ENCODE assay signal across 8 mouse cellular contexts in genomic region chr6:29215881-29216501, GRCm38 (mm10). TPM values are rescaled to one million over a fixed set of nuclear protein-coding genes. Genes with fewer than 3 reads are reported as not detected.
DNase-seq lines count a peak whose midpoint lies in the region; ATAC-seq and TF ChIP-seq lines count a peak whose summit lies in the region.

Gene Impdh1 (minus strand): TSS chr6:29216364.

- H3K36me3 ChIP-seq in embryonic facial prominence, embryonic 13.5 days = no peaks in the 10 kb centered on the region
- no peaks in the 10 kb centered on the region for H3K36me3 ChIP-seq in heart, embryonic 12.5 days
- H3K36me3 ChIP-seq in kidney, postnatal 0 days (ENCODE audit: insufficient read depth, low read length) = no peaks in the 10 kb centered on the region
- no peaks in the 10 kb centered on the region for H3K36me3 ChIP-seq in liver, embryonic 15.5 days (replicated peaks)
- H3K36me3 ChIP-seq in neural tube, embryonic 11.5 days (ENCODE audit: control insufficient read depth, insufficient read depth, low read length) = no peaks in the 10 kb centered on the region

- H3K27me3 ChIP-seq in embryonic facial prominence, embryonic 13.5 days = peaks cover 35% of the 10 kb centered on the region
- peaks cover 14% of the 10 kb centered on the region for H3K27me3 ChIP-seq in heart, embryonic 12.5 days (replicated peaks)
- no peaks in the 10 kb centered on the region for H3K27me3 ChIP-seq in kidney, postnatal 0 days (ENCODE audit: insufficient read depth, low read length)
- H3K27me3 ChIP-seq in liver, embryonic 15.5 days = peaks cover 58% of the 10 kb centered on the region
- H3K27me3 ChIP-seq in neural tube, embryonic 11.5 days (ENCODE audit: control insufficient read depth, insufficient read depth, low read length) = peaks cover 9% of the 10 kb centered on the region

- H3K9ac ChIP-seq in embryonic facial prominence, embryonic 13.5 days = peak within 1 kb of the TSS; percentile 75
- peak within 1 kb of the TSS; percentile 73 for H3K9ac ChIP-seq in heart, embryonic 12.5 days
- peak within 1 kb of the TSS; percentile 65 for H3K9ac ChIP-seq in kidney, postnatal 0 days (ENCODE audit: low read depth, low read length)
- H3K9ac ChIP-seq in liver, embryonic 15.5 days = peak within 1 kb of the TSS; percentile 43; the same call in 1 of the 2 replicates
- peak within 1 kb of the TSS; percentile 74 for H3K9ac ChIP-seq in neural tube, embryonic 11.5 days (ENCODE audit: low read length)

- DNase-seq in CD4-positive helper T cell, adult 2 months (ENCODE audit: low read depth, low spot score) = peak; percentile 89
- peak; percentile 82 for DNase-seq in adrenal gland, postnatal 25 days
- peak; percentile 79 for DNase-seq in kidney, postnatal 0 days (ENCODE audit: low spot score)
- peak; percentile 88 for DNase-seq in neural tube, embryonic 11.5 days (ENCODE audit: low spot score)
- peak; percentile 77 for DNase-seq in testis, postnatal 14 days (ENCODE audit: low spot score)

- no peak within 1 kb of the TSS for H3K27ac ChIP-seq in embryonic facial prominence, embryonic 13.5 days
- H3K27ac ChIP-seq in heart, embryonic 12.5 days (ENCODE audit: poor library complexity, severe bottlenecking) = no peak within 1 kb of the TSS
- peak within 1 kb of the TSS; percentile 37; the same call in 1 of the 2 replicates for H3K27ac ChIP-seq in kidney, postnatal 0 days
- H3K27ac ChIP-seq in liver, embryonic 15.5 days (replicated peaks) = 0 out of 2 replicates have a peak within 1 kb of the TSS, but pooled peaks have one; percentile 9
- H3K27ac ChIP-seq in neural tube, embryonic 11.5 days (ENCODE audit: low read depth, low read length) = no peak within 1 kb of the TSS

- H3K9me3 ChIP-seq in embryonic facial prominence, embryonic 13.5 days = no peaks in the 10 kb centered on the region
- no peaks in the 10 kb centered on the region for H3K9me3 ChIP-seq in heart, embryonic 12.5 days (replicated peaks)
- H3K9me3 ChIP-seq in kidney, postnatal 0 days (replicated peaks; ENCODE audit: low read length) = no peaks in the 10 kb centered on the region
- H3K9me3 ChIP-seq in liver, embryonic 15.5 days (replicated peaks) = no peaks in the 10 kb centered on the region
- no peaks in the 10 kb centered on the region for H3K9me3 ChIP-seq in neural tube, embryonic 11.5 days (ENCODE audit: control insufficient read depth, low read length)

- H3K4me3 ChIP-seq in embryonic facial prominence, embryonic 13.5 days = peak within 1 kb of the TSS; percentile 65
- peak within 1 kb of the TSS; percentile 78 for H3K4me3 ChIP-seq in heart, embryonic 12.5 days
- H3K4me3 ChIP-seq in kidney, postnatal 0 days (replicated peaks; ENCODE audit: low read depth, low read length) = peak within 1 kb of the TSS; percentile 58
- peak within 1 kb of the TSS; percentile 62 for H3K4me3 ChIP-seq in liver, embryonic 15.5 days (replicated peaks)
- peak within 1 kb of the TSS; percentile 67 for H3K4me3 ChIP-seq in neural tube, embryonic 11.5 days (ENCODE audit: low read depth, low read length)

- peaks cover 30% of the 10 kb centered on the region for H3K4me1 ChIP-seq in embryonic facial prominence, embryonic 13.5 days
- H3K4me1 ChIP-seq in heart, embryonic 12.5 days (replicated peaks) = peaks cover 31% of the 10 kb centered on the region
- peaks cover 17% of the 10 kb centered on the region for H3K4me1 ChIP-seq in kidney, postnatal 0 days (replicated peaks; ENCODE audit: insufficient read depth, low read length)
- H3K4me1 ChIP-seq in liver, embryonic 15.5 days (replicated peaks) = peaks cover 38% of the 10 kb centered on the region
- H3K4me1 ChIP-seq in neural tube, embryonic 11.5 days (ENCODE audit: control insufficient read depth, insufficient read depth, low read length) = peaks cover 21% of the 10 kb centered on the region; the same call in 1 of the 2 replicates

- TF ChIP-seq CTCF in kidney, postnatal 0 days (IDR thresholded peaks at IDR 0.05; ENCODE audit: low read depth) = no peak

- peak; percentile 78 for ATAC-seq in embryonic facial prominence, embryonic 13.5 days (ENCODE audit: insufficient number of reproducible peaks, insufficient read depth, low FRiP score, low TSS enrichment, low read depth)
- ATAC-seq in heart, embryonic 12.5 days (ENCODE audit: insufficient number of reproducible peaks, low FRiP score) = peak; percentile 80
- ATAC-seq in kidney, postnatal 0 days (replicated peaks; ENCODE audit: low FRiP score, low read depth) = peak; percentile 82
- ATAC-seq in liver, embryonic 15.5 days (ENCODE audit: insufficient read depth) = peak; percentile 77
- peak; percentile 86 for ATAC-seq in neural tube, embryonic 11.5 days (ENCODE audit: insufficient read depth, low FRiP score, low TSS enrichment)

- under 1% methylated on average over 56 of the region's 56 CpGs for WGBS in embryonic facial prominence, embryonic 13.5 days
- WGBS in heart, embryonic 12.5 days = under 1% methylated on average over 55 of the region's 56 CpGs
- under 1% methylated on average over 55 of the region's 56 CpGs for WGBS in kidney, postnatal 0 days
- under 1% methylated on average over 56 of the region's 56 CpGs for WGBS in liver, embryonic 15.5 days (ENCODE audit: insufficient replicate concordance)
- under 1% methylated on average over 55 of the region's 56 CpGs for WGBS in neural tube, embryonic 11.5 days

- H3K4me2 ChIP-seq in embryonic facial prominence, embryonic 13.5 days = peak within 1 kb of the TSS; percentile 99
- peak within 1 kb of the TSS; percentile 97 for H3K4me2 ChIP-seq in heart, embryonic 12.5 days
- H3K4me2 ChIP-seq in kidney, postnatal 0 days (ENCODE audit: low read length) = peak within 1 kb of the TSS; percentile 99
- H3K4me2 ChIP-seq in liver, embryonic 15.5 days = peak within 1 kb of the TSS; percentile 88
- H3K4me2 ChIP-seq in neural tube, embryonic 11.5 days (ENCODE audit: low read depth) = peak within 1 kb of the TSS; percentile 99

RNA-seq across cellular contexts. Expression of gene Impdh1, which starts in this region (rescaled TPM):
- 76.4 and 81.1 TPM in 2 replicates for total RNA-seq in adrenal gland, postnatal 25 days (2021)
- polyA plus RNA-seq in embryonic facial prominence, embryonic 13.5 days (2015; fragmentation: Nextera tagmentation; extraction: Ambion mirVana) = 39.1 and 39.5 TPM in 2 replicates
- 39.5 and 40.8 TPM in 2 replicates for polyA plus RNA-seq in heart, embryonic 12.5 days (2016; fragmentation: Nextera tagmentation; extraction: Ambion mirVana)
- 26.3 and 28.0 TPM in 2 replicates for polyA plus RNA-seq in kidney, postnatal 0 days (2015; fragmentation: Nextera tagmentation; extraction: Ambion mirVana)
- polyA plus RNA-seq in liver, embryonic 15.5 days (2015; fragmentation: Nextera tagmentation; extraction: Ambion mirVana) = 8.0 and 10.6 TPM in 2 replicates
- polyA plus RNA-seq in neural tube, embryonic 11.5 days (2014; fragmentation: Nextera tagmentation; extraction: Ambion mirVana) = 50.7 and 56.5 TPM in 2 replicates

Comparison
In these comparisons a context has a peak if more than half of its experiments do, and no peak if none do; other contexts are left out.
1. H3K27ac ChIP-seq: peak in kidney, postnatal 0 days (single experiment) and liver, embryonic 15.5 days (single experiment); none in embryonic facial prominence, embryonic 13.5 days (single experiment), heart, embryonic 12.5 days (single experiment) and neural tube, embryonic 11.5 days (single experiment).
2. Peak in every context shown above with its lines, with median percentiles within 50 percentile points of each other: DNase-seq, ATAC-seq, H3K4me2 ChIP-seq, H3K4me3 ChIP-seq and H3K9ac ChIP-seq.